Mouse (Mus musculus): ENCODE measurements around the gene Sfxn3. TPM values are rescaled to one million over a fixed set of nuclear protein-coding genes. Genes with fewer than 3 reads are reported as not detected.

Gene Sfxn3
- 10 to 100 TPM; 82.4 to 91.5 TPM for total RNA-seq (2021)

- peak; percentile 91 to 92 for DNase-seq
Observed at GRCm38 (mm10) chr19:45047417-45047934, at the start of gene Sfxn3. TSS of gene Sfxn3 (plus strand) at chr19:45047503.

DNA sequence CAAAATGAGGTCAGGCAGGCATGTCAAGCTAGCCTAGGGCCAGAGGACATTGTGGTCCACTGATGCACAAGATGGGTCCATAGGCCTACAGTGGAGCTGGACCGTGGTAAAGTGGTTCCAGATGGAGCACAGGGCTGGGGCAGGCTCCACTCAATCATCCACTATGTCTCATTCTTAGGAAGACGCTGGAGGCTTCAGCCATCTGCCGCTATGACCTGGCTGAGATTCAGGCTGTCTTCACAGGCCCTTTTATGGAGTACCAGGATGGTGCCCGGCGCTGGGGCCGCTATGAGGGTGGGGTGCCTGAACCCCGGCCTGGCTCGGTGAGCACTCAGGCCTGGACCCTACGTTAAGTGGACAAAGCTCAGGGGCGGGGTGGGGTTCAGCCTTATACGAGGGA, 49.5 kb upstream of the Sfxn3 start:
- no peak for DNase-seq

DNA sequence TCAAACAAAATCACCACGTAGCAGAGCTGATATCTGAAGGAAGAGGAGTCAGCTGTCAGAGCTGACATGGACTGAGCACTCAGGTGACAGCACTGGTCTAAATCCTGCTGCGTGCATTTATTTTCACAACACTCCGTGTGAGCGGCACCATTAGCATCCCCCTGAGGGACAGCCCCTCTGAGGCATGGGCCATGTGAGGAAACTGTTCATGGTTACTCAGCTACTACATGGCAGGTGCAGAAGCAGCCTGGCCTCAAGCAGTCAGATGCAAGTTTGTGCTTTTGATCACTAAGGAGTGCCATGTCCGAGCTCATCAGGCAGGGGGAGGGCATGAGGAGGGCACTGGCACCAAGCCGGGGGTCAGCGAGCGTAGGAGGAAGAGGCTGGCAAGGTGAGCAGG, 47.7 kb upstream of the Sfxn3 start:
- DNase-seq, result no peak

- DNase-seq, result no peak
Observed at GRCm38 (mm10) chr19:45002301-45002700, 45.0 kb upstream of the Sfxn3 start.

DNA sequence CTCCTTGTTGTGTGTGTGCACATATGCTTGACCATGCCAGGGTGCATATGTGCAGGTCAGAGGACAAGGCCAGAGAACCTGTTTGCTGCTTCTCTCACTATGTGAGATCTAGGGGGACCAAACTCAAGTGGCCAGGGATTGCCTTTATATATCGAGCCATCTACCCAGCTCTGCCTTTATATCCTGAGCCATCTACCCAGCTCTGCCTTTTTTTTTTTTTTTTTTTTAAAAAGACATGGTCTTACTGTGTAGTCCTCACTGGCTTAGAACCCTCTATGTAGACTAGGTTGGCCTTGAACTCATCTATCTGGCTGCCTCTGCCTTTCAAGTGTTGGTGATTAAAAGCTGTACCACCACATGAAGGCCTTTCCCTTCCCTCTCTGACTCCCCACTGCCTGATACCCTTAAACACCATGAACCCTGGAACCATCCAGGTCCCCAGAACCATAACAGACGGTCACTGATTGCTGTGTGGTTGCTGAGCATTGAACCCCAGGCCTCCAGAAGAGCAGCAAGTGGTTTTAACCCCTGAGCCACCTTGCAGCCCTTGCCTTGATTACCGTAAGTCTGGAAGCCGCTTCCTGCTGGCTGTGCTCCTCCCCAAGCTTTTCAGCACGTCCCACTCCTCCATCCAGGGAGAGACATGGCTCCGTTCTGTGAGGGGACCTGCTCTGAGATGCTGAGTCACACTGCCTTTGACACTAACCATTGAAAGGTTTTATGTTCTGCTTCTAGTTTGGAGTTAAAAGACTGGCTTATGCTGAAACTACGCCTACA, 43.4 kb upstream of the Sfxn3 start:
- DNase-seq, result no peak

- no peak for DNase-seq
Observed at GRCm38 (mm10) chr19:45005444-45005843, 41.9 kb upstream of the Sfxn3 start, which contains the start of gene Twnk. TSS of gene Twnk (plus strand) at chr19:45005663.

GRCm38 (mm10) chr19:45005957-45006712, 41.2 kb upstream of the Sfxn3 start, which contains the start of gene Mrpl43:
TSS of gene Mrpl43 (minus strand) at chr19:45006442.
- DNase-seq, result peak; percentile 95 to 96

DNA sequence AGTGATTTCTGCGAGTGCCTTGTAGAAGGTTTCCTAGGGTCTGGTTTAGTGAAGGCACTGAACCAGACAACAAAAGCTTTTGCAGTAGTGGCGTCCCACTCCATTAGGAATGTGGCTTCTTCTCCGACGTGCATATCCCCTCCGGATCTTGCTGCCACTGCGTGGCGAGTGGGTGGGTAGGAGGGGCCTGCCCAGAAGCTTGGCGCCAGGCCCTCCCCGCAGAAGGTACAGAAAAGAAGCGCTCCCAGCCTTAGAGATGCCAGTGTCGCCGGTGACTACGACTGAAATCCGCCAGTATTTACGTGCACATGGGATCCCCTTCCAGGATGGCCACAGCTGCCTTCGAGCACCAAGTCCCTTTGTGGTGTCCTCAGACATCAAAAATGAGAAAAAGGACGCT, 40.3 kb upstream of the Sfxn3 start:
- DNase-seq, result no peak

DNA sequence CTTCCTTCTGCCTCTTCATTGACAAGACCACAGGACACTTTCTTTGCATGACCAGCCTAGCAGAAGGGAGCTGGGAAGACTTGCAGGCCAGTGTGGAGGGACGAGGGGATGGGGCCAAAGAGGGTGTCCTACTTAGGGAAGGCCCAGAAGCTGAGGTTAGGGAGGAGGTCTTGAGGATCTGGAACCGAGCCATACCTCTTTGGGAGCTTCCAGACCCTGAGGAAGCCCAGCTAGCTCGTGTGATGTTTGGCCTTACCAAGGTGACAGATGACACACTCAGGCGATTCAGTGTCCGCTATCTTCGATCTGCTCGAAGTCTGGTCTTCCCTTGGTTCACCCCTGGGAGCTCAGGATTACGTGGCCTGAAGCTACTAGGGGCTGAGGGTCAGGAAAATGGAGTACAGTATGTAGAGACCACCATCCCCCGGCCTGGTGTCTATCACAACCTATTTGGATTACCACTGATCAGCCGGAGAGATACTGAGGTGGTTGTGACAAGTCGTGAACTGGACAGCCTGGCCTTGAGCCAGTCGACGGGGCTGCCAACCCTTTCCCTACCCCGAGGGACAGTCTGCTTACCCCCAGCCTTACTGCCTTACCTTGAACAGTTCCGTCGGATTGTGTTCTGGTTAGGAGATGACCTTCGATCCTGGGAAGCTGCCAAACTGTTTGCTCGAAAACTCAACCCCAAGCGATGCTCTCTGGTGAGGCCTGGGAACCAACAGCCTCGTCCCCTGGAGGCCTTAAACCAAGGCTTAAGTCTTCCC, 39.7 kb upstream of the Sfxn3 start:
- no peak for DNase-seq

- DNase-seq, result no peak
Observed at GRCm38 (mm10) chr19:45010646-45011045, 36.7 kb upstream of the Sfxn3 start.

DNA sequence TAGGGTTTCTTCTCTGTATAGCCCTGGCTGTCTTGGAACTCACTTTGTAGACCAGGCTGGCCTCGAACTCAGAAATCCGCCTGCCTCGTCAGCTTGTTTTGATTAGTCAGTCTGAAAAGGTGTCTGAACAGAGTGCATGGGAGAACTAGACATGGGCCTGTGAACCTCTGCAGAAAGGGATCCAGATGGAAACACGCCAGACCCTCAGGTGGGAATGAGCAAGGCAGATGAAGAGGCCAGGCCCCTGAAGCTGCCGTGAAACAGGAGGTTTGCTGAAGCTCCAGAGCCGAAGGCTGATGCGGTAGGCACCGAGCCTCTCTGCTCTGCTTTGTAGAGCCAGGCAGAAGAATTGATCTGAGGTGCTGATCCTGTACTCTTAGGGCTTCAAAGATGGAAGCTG, 35.1 kb upstream of the Sfxn3 start:
- DNase-seq, result no peak

GRCm38 (mm10) chr19:45012636-45013035, 34.7 kb upstream of the Sfxn3 start:
- DNase-seq, result no peak

GRCm38 (mm10) chr19:45013581-45014225, 33.6 kb upstream of the Sfxn3 start:
- no peak for DNase-seq

DNA sequence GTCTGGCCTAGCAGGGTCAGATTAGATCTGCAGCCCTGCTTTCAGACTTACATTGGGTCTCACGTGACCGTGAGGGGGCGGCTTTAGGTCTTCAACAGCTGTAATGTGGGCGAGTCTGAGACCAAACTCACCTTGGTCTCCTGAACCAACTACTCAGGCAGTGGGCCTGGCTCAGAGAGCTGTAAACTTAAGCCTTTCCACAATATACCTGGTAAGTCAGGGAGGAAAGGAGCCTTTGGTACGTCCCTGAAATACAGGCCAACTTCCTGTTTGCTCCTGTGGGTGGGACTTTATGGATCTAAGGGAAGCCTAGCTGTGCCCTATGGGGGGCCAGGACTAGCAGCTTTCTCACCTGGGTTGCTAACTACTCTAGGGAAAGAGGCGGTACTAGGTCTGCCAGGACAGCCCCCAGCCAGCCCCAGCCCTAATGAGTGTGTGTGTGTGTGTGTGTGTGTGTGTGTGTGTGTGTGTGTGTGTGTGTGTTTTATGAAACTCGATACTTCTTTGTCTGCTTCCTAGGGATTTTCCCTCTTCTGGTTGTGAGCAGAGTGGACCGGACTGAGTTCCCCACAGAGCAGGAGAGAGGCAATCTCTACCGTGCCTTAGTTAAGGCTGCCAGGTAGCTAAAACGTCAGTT, 32.9 kb upstream of the Sfxn3 start, which contains the start of gene Lzts2:
Gene Lzts2, plus strand, starts transcription at position 80 of the 637 bp plus-strand sequence.
- no peak for DNase-seq

- DNase-seq, result no peak
Observed at GRCm38 (mm10) chr19:45014981-45015402, 32.3 kb upstream of the Sfxn3 start.

- DNase-seq, result no peak
Observed at GRCm38 (mm10) chr19:45015518-45016281, 31.6 kb upstream of the Sfxn3 start.

GRCm38 (mm10) chr19:45016341-45017215, 30.7 kb upstream of the Sfxn3 start:
- DNase-seq, result peak in 1 of 2 experiments; percentile 62

- DNase-seq, result peak; percentile 66 to 74
Observed at GRCm38 (mm10) chr19:45017216-45017771, 30.0 kb upstream of the Sfxn3 start.

DNA sequence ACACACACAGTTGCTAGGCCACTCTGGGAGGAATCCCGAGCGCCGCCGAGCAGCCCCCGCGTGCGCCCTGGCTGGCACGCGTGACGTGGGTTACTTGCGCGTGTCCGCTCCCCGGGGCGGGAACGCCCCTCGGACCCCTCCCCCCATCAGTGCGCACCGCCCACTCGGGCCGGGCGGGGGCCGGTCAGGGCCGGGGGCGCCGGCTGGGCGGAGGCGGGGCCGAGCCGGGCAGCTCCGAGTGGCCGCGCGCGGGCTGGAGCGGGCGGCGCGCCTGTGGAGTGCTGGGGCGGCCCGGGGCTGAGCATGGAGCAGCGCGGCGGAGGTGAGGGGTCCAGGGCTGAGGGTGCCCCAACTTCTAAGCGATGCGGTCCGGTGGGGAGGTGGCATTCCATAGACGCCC, 29.4 kb upstream of the Sfxn3 start:
- peak; percentile 81 to 82 for DNase-seq
